Mouse (Mus musculus) testis, postnatal 10 days (tissue): ENCODE data around the gene Fkbp1a.

ENCODE experiments used
- DNase-seq: peaks from one replicate; pipeline ENCODE4 v3.0.0; 2021; ENCODE audit warnings: low spot score

Gene Fkbp1a

DNA sequence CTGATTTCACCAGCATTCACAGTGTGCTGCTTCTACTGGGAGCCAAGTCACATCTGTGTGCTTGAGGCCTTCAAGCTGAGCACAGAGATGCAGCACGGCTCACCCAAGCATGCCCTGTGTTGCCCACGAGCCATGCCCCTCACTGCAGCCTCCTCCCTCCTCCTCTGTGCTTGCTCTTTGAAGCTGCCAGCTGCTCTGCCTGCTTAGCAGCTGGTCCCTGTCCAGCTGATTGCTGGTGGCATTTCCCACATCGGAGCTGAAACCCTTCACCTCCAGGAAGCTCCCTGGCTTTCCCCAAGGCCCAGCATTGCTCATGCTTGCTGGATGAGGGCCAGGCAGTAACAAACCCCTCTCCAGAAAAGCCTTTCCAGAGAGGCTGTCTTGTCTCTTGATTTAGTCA, 67.7 kb downstream of the Fkbp1a start:
- no peak for DNase-seq
